Mouse (Mus musculus): ENCODE results near the gene Wdr20. TPM values are rescaled to one million over a fixed set of nuclear protein-coding genes. Genes with fewer than 3 reads are reported as not detected.

Gene Wdr20
- polyA plus RNA-seq, 1 experiment from 2014 or later: 17.7 TPM

DNA sequence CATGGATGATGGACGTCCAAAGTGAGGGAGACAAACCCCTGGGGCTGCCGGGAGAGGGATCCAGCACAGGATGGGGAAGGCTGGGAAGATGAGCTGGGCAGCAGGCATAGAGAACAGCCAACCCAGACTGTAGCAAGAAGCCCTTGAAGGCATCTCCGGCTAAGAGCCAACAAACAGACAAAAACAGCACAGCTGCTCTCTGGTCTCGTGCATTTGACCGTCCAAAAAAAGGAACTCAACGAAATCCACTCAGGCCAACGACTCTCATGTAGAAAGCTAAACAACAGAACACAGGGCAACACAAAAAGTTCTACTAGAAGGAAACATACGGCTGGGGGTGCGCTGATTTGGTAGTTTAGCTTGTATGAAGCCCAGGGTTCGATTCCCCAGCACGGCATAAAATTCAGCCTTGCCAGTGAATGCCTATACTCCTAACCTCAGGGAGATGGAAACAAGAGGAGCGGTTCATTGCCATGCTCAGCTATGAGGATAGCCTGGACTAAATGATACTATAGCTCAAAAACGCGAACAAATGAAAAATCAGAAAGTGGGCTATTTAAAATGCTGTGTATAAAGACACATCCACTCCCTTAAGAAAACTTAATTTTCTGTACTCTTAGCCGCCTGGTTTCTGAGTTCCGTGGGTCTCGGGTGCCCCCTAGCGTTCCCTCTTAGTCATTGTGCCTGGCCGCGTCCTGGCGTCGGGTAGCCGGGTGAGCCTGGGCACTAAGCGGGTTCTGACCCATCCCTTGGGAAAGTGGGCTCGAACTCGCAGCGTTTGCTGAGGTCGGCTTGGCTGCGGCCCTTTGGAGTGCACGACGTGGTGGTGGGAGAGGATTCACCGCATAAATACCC lies 105.7 kb downstream of the Wdr20 start:
- H3K9ac ChIP-seq (ENCODE audit: low read depth, low read length): peak overlapping the region; percentile 67
- no peaks in the 10 kb centered on the region for H3K36me3 ChIP-seq (ENCODE audit: control insufficient read depth, insufficient read depth, low read length)
- peak; percentile 29; the same call in 1 of the 2 replicates for ATAC-seq (replicated peaks; ENCODE audit: low FRiP score)
- no peaks in the 10 kb centered on the region for H3K27me3 ChIP-seq (replicated peaks; ENCODE audit: control insufficient read depth, insufficient read depth, low read length)
- no peak overlapping the region for H3K27ac ChIP-seq (ENCODE audit: low read depth, low read length)
- no peaks in the 10 kb centered on the region for H3K9me3 ChIP-seq (ENCODE audit: control insufficient read depth, low read length)
- peak overlapping the region; percentile 73 for H3K4me2 ChIP-seq
- peak overlapping the region; percentile 62 for H3K4me3 ChIP-seq (ENCODE audit: low read depth, low read length)
- peak; percentile 81 for DNase-seq (ENCODE audit: low spot score)
- H3K4me1 ChIP-seq (replicated peaks; ENCODE audit: control insufficient read depth, insufficient read depth, low read length): 0 out of 2 replicates have a peak, but pooled peaks cover 4% of the 10 kb centered on the region
- WGBS: 20% methylated on average over 32 of the region's 32 CpGs

- H3K4me2 ChIP-seq: peak overlapping the region; percentile 73
- WGBS: 1% methylated on average over 42 of the region's 42 CpGs
- H3K27ac ChIP-seq (ENCODE audit: low read depth, low read length): peak overlapping the region; percentile 62
- H3K4me3 ChIP-seq (ENCODE audit: low read depth, low read length): peak overlapping the region; percentile 62
- H3K27me3 ChIP-seq (replicated peaks; ENCODE audit: control insufficient read depth, insufficient read depth, low read length): no peaks in the 10 kb centered on the region
- ATAC-seq (replicated peaks; ENCODE audit: low FRiP score) (peak; percentile 60), DNase-seq (ENCODE audit: low spot score) (peak; percentile 49)
- H3K4me1 ChIP-seq (replicated peaks; ENCODE audit: control insufficient read depth, insufficient read depth, low read length): 0 out of 2 replicates have a peak, but pooled peaks cover 4% of the 10 kb centered on the region
- H3K9me3 ChIP-seq (ENCODE audit: control insufficient read depth, low read length): no peaks in the 10 kb centered on the region
- H3K36me3 ChIP-seq (ENCODE audit: control insufficient read depth, insufficient read depth, low read length): no peaks in the 10 kb centered on the region
- peak overlapping the region; percentile 67 for H3K9ac ChIP-seq (ENCODE audit: low read depth, low read length)
Observed at GRCm38 (mm10) chr12:110844227-110845130, 106.7 kb downstream of the Wdr20 start.

- WGBS: under 1% methylated on average over 36 of the region's 36 CpGs
- Histone ChIP-seq H3K27ac (ENCODE audit: low read depth, low read length) (peak overlapping the region; percentile 62), H3K9me3 (ENCODE audit: control insufficient read depth, low read length) (no peaks in the 10 kb centered on the region), H3K4me2 (peak overlapping the region; percentile 73), H3K27me3 (replicated peaks; ENCODE audit: control insufficient read depth, insufficient read depth, low read length) (no peaks in the 10 kb centered on the region), H3K4me1 (replicated peaks; ENCODE audit: control insufficient read depth, insufficient read depth, low read length) (0 out of 2 replicates have a peak, but pooled peaks cover 4% of the 10 kb centered on the region), H3K36me3 (ENCODE audit: control insufficient read depth, insufficient read depth, low read length) (no peaks in the 10 kb centered on the region), H3K9ac (ENCODE audit: low read depth, low read length) (peak overlapping the region; percentile 71), H3K4me3 (ENCODE audit: low read depth, low read length) (peak overlapping the region; percentile 62)
- ATAC-seq (replicated peaks; ENCODE audit: low FRiP score): peak; percentile 91
- DNase-seq (ENCODE audit: low spot score): peak; percentile 98
Observed at GRCm38 (mm10) chr12:110845131-110845880, 107.6 kb downstream of the Wdr20 start.

GRCm38 (mm10) chr12:110846191-110846765 lies 108.5 kb downstream of the Wdr20 start:
- Histone ChIP-seq H3K27me3 (replicated peaks; ENCODE audit: control insufficient read depth, insufficient read depth, low read length) (no peaks in the 10 kb centered on the region), H3K4me1 (replicated peaks; ENCODE audit: control insufficient read depth, insufficient read depth, low read length) (peaks cover 12% of the 10 kb centered on the region), H3K4me2 (peak overlapping the region; percentile 73), H3K9me3 (ENCODE audit: control insufficient read depth, low read length) (no peaks in the 10 kb centered on the region), H3K27ac (ENCODE audit: low read depth, low read length) (no peak overlapping the region), H3K4me3 (ENCODE audit: low read depth, low read length) (peak overlapping the region; percentile 62), H3K9ac (ENCODE audit: low read depth, low read length) (peak overlapping the region; percentile 71), H3K36me3 (ENCODE audit: control insufficient read depth, insufficient read depth, low read length) (no peaks in the 10 kb centered on the region)
- WGBS: 78% methylated on average over 6 of the region's 6 CpGs
- DNase-seq (ENCODE audit: low spot score) (no peak), ATAC-seq (replicated peaks; ENCODE audit: low FRiP score) (no peak)

GRCm38 (mm10) chr12:110850010-110850928 lies 112.5 kb downstream of the Wdr20 start, which contains the start of gene Zfp839:
Zfp839 (plus strand) TSS chr12:110850253.
- H3K4me2 ChIP-seq: peak within 1 kb of the TSS; percentile 88
- no peaks in the 10 kb centered on the region for H3K27me3 ChIP-seq (replicated peaks; ENCODE audit: control insufficient read depth, insufficient read depth, low read length)
- peak within 1 kb of the TSS; percentile 94 for H3K4me3 ChIP-seq (ENCODE audit: low read depth, low read length)
- H3K9me3 ChIP-seq (ENCODE audit: control insufficient read depth, low read length): no peaks in the 10 kb centered on the region
- no peaks in the 10 kb centered on the region for H3K36me3 ChIP-seq (ENCODE audit: control insufficient read depth, insufficient read depth, low read length)
- ATAC-seq (replicated peaks; ENCODE audit: low FRiP score): peak; percentile 61
- under 1% methylated on average over 89 of the region's 89 CpGs for WGBS
- DNase-seq (ENCODE audit: low spot score): peak; percentile 90
- peaks cover 22% of the 10 kb centered on the region for H3K4me1 ChIP-seq (replicated peaks; ENCODE audit: control insufficient read depth, insufficient read depth, low read length)
- peak within 1 kb of the TSS; percentile 81 for H3K27ac ChIP-seq (ENCODE audit: low read depth, low read length)
- H3K9ac ChIP-seq (ENCODE audit: low read depth, low read length): peak within 1 kb of the TSS; percentile 94

- Histone ChIP-seq H3K36me3 (ENCODE audit: control insufficient read depth, insufficient read depth, low read length) (no peaks in the 10 kb centered on the region), H3K27me3 (replicated peaks; ENCODE audit: control insufficient read depth, insufficient read depth, low read length) (no peaks in the 10 kb centered on the region), H3K4me2 (peak overlapping the region; percentile 88), H3K4me1 (replicated peaks; ENCODE audit: control insufficient read depth, insufficient read depth, low read length) (peaks cover 24% of the 10 kb centered on the region), H3K9ac (ENCODE audit: low read depth, low read length) (peak overlapping the region; percentile 94), H3K4me3 (ENCODE audit: low read depth, low read length) (peak overlapping the region; percentile 94), H3K27ac (ENCODE audit: low read depth, low read length) (peak overlapping the region; percentile 81), H3K9me3 (ENCODE audit: control insufficient read depth, low read length) (no peaks in the 10 kb centered on the region)
- ATAC-seq (replicated peaks; ENCODE audit: low FRiP score) (peak; percentile 12; the same call in 1 of the 2 replicates), DNase-seq (ENCODE audit: low spot score) (no peak)
- 7% methylated on average over 9 of the region's 9 CpGs for WGBS
Observed at GRCm38 (mm10) chr12:110850929-110851256, 113.1 kb downstream of the Wdr20 start.

DNA sequence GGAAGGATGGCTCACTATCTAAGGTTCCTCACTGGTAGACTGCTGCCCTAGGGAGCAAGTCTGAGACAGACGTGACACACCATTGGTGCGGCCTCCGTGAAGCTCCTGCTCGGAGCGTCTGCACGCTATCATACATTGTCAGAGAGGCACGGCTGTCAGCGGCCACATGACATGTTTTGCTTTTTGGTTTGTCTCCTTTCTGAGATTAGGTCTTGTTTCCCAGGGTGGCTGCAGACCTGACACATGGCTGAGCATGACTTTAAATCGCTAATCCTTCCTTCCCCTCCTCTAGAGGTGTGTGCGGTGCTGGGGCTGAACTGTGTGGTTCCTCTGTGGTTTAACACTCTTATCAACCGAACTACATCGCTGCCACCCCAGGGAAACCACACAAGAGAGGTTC lies 113.7 kb downstream of the Wdr20 start:
- H3K36me3 ChIP-seq (ENCODE audit: control insufficient read depth, insufficient read depth, low read length): peaks cover 4% of the 10 kb centered on the region; the same call in 1 of the 2 replicates
- H3K4me3 ChIP-seq (ENCODE audit: low read depth, low read length): peak overlapping the region; percentile 94
- no peaks in the 10 kb centered on the region for H3K27me3 ChIP-seq (replicated peaks; ENCODE audit: control insufficient read depth, insufficient read depth, low read length)
- H3K9ac ChIP-seq (ENCODE audit: low read depth, low read length): peak overlapping the region; percentile 94
- H3K9me3 ChIP-seq (ENCODE audit: control insufficient read depth, low read length): no peaks in the 10 kb centered on the region
- H3K4me1 ChIP-seq (replicated peaks; ENCODE audit: control insufficient read depth, insufficient read depth, low read length): peaks cover 25% of the 10 kb centered on the region
- ATAC-seq (replicated peaks; ENCODE audit: low FRiP score) (peak; percentile 77), DNase-seq (ENCODE audit: low spot score) (peak; percentile 48)
- H3K4me2 ChIP-seq: peak overlapping the region; percentile 88
- WGBS: 32% methylated on average over 12 of the region's 12 CpGs
- H3K27ac ChIP-seq (ENCODE audit: low read depth, low read length): peak overlapping the region; percentile 81; the same call in 1 of the 2 replicates

All from liver, embryonic 11.5 days (tissue).